Mouse (Mus musculus) ES-E14 (cell line): ENCODE data around the gene H2-M3.

Experiments
- CHD2 ChIP-seq: IDR thresholded peaks from 2 replicates; pipeline ENCODE4 v1.6.1; 2014; ENCODE audit warnings: mild to moderate bottlenecking, low read depth, low read length, inconsistent platforms
- ZNF384 ChIP-seq: IDR thresholded peaks from 2 replicates; pipeline ENCODE4 v1.6.1; 2012; ENCODE audit warnings: low read depth, low read length, inconsistent platforms

GRCm38 (mm10) chr17:37221879-37222278 lies 48.1 kb upstream of the H2-M3 start:
- TF ChIP-seq ZNF384 (no peak), CHD2 (no peak)
